Mouse (Mus musculus) cerebellum, postnatal 14 days (tissue): Measurements from ENCODE around the gene Nr1h2.

Source experiments
- DNase-seq, 2 experiments: peaks; one replicate each; pipeline ENCODE4 v3.0.0; 2021; ENCODE audit warnings: mixed read lengths in 2 of 2

The Nr1h2 gene

GRCm38 (mm10) chr7:44553826-44554225 is at the start of gene Nr1h2:
TSS of gene Nr1h2 (minus strand) at chr7:44553951.
- DNase-seq: peak; percentile 96 to 97

DNA sequence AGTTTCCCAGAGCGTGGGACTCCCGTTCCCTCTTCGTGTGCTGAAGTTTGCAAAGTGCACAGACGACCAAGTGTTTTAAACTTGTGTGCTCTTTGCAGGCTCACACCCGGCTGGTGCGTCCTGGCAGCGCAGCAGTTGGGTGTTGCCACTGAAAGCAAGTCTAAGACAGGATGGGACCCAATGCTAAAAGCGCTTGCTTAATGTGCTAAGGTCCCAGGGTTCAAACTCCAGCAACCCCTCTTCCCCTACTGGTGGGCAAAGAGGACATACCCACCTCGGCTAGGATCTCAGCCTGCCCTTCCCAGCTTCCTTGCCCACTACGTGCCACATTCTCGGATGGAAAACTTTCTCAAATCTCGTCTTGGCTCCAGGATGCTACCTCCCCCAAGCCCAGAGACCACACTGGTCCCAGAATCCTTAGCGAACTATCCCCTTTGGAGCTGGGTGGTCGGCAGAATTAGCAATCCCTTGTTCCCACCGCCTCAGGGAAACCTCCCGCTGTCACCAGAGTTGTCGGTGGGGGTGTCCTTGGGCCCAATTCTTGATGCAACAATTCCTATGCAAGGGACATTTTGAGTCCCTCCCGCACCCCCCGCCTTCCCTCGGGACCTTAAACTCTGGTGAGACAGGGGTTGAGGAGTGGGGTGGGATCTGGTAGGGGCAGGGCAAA is 49.6 kb upstream of the Nr1h2 start:
- peak in 1 of 2 experiments; percentile 54 for DNase-seq

- peak; percentile 73 to 84 for DNase-seq
Measured at GRCm38 (mm10) chr7:44602443-44602842, 48.7 kb upstream of the Nr1h2 start.

- peak in 1 of 2 experiments; percentile 45 for DNase-seq
Measured at GRCm38 (mm10) chr7:44601646-44602045, 47.9 kb upstream of the Nr1h2 start.

- DNase-seq: peak in 1 of 2 experiments; percentile 20
Measured at GRCm38 (mm10) chr7:44600691-44601262, 47.0 kb upstream of the Nr1h2 start.

DNA sequence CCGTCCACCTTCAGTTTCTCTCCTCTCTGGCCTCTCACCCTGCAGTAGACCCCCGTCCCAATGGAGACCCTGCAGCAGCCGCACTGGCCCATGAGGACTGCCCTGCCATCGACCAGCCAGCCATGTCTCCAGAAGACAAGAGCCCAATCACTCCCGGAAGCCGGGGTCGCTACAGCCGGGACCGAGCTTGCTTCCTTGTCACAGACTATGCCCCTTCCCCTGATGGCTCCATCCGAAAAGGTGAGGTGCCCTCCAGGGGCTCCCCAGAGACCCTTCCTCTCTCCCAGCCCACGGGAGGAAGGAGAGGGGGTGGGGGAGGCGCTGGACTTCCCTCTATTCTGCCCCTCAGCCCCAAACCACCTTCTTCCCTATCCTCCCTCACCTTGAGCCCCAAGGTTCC is 44.6 kb upstream of the Nr1h2 start:
- DNase-seq: peak in 1 of 2 experiments; percentile 24

- no peak for DNase-seq
Measured at GRCm38 (mm10) chr7:44597666-44598065, 43.9 kb upstream of the Nr1h2 start.

DNA sequence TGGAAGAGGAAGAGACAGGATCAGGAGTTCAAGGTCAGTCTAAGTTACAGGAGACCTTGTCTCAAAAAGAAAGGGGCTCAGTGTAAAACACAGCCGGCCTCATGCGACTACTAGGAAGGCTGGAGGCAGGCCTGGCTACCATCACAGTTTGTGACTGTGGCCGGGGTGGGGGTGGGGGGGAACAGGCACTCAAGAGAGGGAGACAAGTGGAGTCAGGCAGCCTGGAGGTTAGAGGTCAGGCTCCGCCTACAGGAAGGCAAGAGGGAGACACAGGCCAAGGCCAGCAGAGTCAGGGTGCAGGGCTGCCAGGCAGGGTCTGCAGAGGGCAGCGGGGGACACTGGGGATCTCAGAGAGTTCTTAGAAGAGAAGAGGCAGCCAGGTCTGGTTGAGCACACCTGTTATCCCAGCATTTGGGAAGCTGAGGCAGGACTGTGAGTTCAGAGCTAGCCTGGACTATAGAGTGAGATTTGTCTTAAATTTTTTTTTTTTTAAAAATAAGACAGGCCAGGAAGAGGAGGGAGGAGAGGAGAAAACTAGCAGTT is 43.3 kb upstream of the Nr1h2 start:
- DNase-seq: peak in 1 of 2 experiments; percentile 29

- DNase-seq: peak in 1 of 2 experiments; percentile 23
Measured at GRCm38 (mm10) chr7:44596051-44596450, 42.3 kb upstream of the Nr1h2 start.

- peak; percentile 35 to 45 for DNase-seq
Measured at GRCm38 (mm10) chr7:44595131-44595561, 41.4 kb upstream of the Nr1h2 start.

GRCm38 (mm10) chr7:44594291-44594690 is 40.5 kb upstream of the Nr1h2 start:
- DNase-seq: peak; percentile 93

DNA sequence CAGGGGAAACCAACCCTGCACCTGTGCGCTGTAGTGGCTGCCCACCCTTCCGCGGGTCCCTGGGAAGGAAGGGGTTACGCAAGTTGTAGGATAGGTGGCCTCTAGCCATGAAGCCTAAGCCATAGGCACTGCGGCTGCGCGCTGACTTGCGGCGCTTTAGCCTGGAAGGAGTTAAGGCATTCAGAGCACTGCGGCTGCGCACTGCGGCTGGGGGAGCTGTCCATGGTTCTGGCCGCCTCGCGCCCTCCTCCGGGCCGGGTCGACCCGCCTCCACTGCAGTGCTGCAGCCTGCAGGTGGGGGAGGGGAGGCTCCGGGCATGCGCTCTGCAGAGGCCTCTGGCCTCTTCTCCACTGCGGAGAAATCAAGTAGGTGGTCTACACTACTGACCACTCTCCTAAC is 40.0 kb upstream of the Nr1h2 start:
- peak; percentile 99 for DNase-seq

- peak; percentile 58 to 72 for DNase-seq
Measured at GRCm38 (mm10) chr7:44593051-44593450, 39.3 kb upstream of the Nr1h2 start.

- DNase-seq: peak; percentile 64 to 73
Measured at GRCm38 (mm10) chr7:44591348-44592116, 37.8 kb upstream of the Nr1h2 start.

- DNase-seq: peak; percentile 95 to 98
Measured at GRCm38 (mm10) chr7:44590402-44591347, 36.9 kb upstream of the Nr1h2 start, which contains the start of gene Kcnc3. TSS of gene Kcnc3 (plus strand) at chr7:44590664.

GRCm38 (mm10) chr7:44589946-44590345 is 36.2 kb upstream of the Nr1h2 start:
- DNase-seq: peak; percentile 63 to 74

DNA sequence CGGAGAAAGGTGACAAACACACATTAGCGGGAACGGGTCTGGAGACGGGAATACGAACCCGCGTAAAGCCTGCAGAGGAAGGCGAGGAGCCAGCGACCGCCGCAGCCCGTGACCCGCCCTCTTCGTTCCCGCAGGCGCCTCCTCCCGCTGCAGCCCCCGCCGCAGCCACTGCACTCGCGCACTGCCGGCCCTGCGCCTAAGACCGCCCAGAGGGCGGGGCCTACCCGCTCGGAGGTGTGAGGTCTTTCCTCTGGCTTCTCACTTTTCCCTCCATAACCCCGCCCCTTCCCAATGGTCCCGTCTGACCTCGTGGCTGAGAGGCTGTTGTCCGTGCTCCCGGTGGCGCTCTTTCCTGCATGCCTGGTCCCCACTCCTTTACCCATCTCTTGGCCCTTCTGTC is 35.4 kb upstream of the Nr1h2 start:
- peak; percentile 94 to 95 for DNase-seq

DNA sequence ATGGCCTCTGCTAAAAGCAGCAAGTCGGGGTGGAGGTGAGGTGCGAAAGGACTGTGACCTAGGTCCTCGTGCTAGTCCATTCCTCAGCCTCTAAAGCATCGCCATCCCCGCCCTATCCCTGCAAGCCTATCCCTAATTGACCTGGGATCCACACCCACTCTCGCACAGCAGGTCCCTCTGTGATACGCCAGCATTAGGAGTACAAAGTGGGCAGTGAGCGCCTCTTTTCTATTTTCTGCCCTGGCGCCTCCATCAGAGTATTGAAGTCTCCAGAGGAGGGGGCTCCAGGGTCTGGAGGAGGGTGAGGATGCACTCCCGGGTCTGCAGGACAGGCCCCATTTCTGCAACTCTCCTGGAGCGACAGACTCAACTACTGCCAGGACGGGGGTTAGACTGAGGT is 34.6 kb upstream of the Nr1h2 start:
- peak; percentile 44 to 47 for DNase-seq

DNA sequence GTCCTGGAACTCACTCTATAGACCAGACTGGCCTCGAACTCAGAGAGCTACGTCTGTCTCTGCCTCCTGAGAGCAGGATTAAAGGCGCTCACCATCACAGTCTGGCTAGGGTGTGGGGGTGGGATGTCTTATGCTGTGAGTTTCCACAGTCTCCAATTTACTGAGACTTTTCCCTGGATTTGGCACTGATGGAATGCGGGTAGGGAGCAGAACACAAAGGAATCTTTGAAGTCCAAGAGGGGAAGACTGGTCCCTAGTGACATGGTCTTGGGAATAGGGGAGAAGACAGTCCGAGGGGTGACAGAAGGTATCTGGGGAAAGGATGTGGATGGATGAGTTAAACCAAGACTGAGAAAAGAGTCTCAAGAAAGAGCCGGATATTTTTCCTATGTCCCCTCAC is 33.9 kb upstream of the Nr1h2 start:
- no peak for DNase-seq

GRCm38 (mm10) chr7:44586930-44587329 is 33.2 kb upstream of the Nr1h2 start:
- peak; percentile 90 for DNase-seq

DNA sequence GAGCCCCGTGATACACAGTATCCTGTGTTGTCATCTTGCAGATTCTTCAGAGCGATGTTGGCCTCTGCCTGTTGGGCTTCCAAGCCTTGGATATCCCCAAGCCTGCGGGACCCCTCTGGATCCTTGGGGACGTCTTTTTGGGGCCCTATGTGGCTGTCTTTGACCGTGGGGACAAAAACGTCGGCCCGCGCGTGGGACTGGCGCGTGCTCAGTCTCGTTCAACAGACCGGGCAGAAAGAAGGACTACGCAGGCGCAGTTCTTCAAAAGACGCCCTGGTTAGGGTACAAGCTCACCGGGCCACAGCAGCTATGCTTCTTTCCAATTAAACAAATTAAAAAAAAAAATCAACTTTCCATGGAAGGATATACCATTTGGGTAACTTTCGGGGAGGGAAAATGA is 32.8 kb upstream of the Nr1h2 start:
- peak; percentile 76 to 81 for DNase-seq

GRCm38 (mm10) chr7:44585606-44586005 is 31.9 kb upstream of the Nr1h2 start:
- DNase-seq: no peak
